Mouse (Mus musculus): ENCODE measurements at regions not wholly inside any gene's neighbourhood (a gene's known extent, or its start where the extent isn't known, plus 50 kb on each side); places are given as distances from the start of the nearest gene placed in this dataset.
"Not testable (repeated sequence)": the region's sequence is repeated elsewhere in the genome, so short reads cannot be mapped to it uniquely, and the experiment has no call there.

GRCm38 (mm10) chr11:12589757-12590373 lies 125.1 kb upstream of the Cobl start:
- no peak for DNase-seq

- not testable (repeated sequence) for DNase-seq
These were observed 120.3 kb upstream of the Cobl start for GRCm38 (mm10) chr11:12584851-12585680.

GRCm38 (mm10) chr11:12578999-12579576 lies 114.3 kb upstream of the Cobl start:
- DNase-seq = no peak

GRCm38 (mm10) chr11:12559663-12560062 lies 94.9 kb upstream of the Cobl start:
- DNase-seq = no peak

- no peak for DNase-seq
These were observed 94.4 kb upstream of the Cobl start for GRCm38 (mm10) chr11:12558995-12559633.

GRCm38 (mm10) chr11:12558176-12558575 lies 93.4 kb upstream of the Cobl start:
- DNase-seq = no peak

- DNase-seq = no peak
These were observed 81.0 kb upstream of the Cobl start for GRCm38 (mm10) chr11:12545771-12546170.

- no peak for DNase-seq
These were observed 78.3 kb upstream of the Cobl start for GRCm38 (mm10) chr11:12543042-12543441.

- no peak for DNase-seq
These were observed 75.6 kb upstream of the Cobl start for GRCm38 (mm10) chr11:12540333-12540870.

- no peak for DNase-seq
These were observed 70.3 kb upstream of the Cobl start for GRCm38 (mm10) chr11:12535063-12535462.

- peak; percentile 18 for DNase-seq
These were observed 67.5 kb upstream of the Cobl start for GRCm38 (mm10) chr11:12532288-12532687.

GRCm38 (mm10) chr11:12522063-12522462 lies 57.3 kb upstream of the Cobl start:
- DNase-seq = not testable (repeated sequence)

GRCm38 (mm10) chr11:12521286-12521685 lies 56.5 kb upstream of the Cobl start:
- DNase-seq = no peak

GRCm38 (mm10) chr11:12516374-12516773 lies 51.6 kb upstream of the Cobl start:
- no peak for DNase-seq
